Mouse (Mus musculus) layer of hippocampus, adult 2 months (tissue): Measurements from ENCODE around the gene Rnf113a1. TPM values are rescaled to one million over a fixed set of nuclear protein-coding genes. Genes with fewer than 3 reads are reported as not detected.
"Not testable (repeated sequence)": the region's sequence is repeated elsewhere in the genome, so short reads cannot be mapped to it uniquely, and the experiment has no call there.

Experiments
- DNase-seq, 2 experiments: peaks; one replicate each; pipeline ENCODE4 v3.0.0; 2022; ENCODE audit warnings: low spot score in 2 of 2
- H3K27ac ChIP-seq: fragments of 200-600 bp; 2 replicates; pipeline ENCODE4 v1.8.1; 2022
- H3K4me3 ChIP-seq: fragments of 200-600 bp; 2 replicates; pipeline ENCODE4 v1.8.1; 2022; ENCODE audit warnings: mild to moderate bottlenecking
- CTCF ChIP-seq: fragments of 200-600 bp; conservative IDR thresholded peaks from 2 replicates; pipeline ENCODE4 v1.8.1; 2022; ENCODE audit warnings: antibody characterized with exemption, mild to moderate bottlenecking, moderate library complexity
- total RNA-seq, 2 experiments: library from RNA; stranded (reverse); gene quantifications; 2 replicates each; pipeline ENCODE4 v1.2.3; 2021

Gene Rnf113a1
- total RNA-seq, 2 experiments from 2014 or later: 7.9 to 9.4 TPM

- H3K27ac ChIP-seq: no peak within 1 kb of the TSS
- H3K4me3 ChIP-seq: no peak within 1 kb of the TSS
- no peak for TF ChIP-seq CTCF
- no peak for DNase-seq
These were observed 19.9 kb downstream of the Rnf113a1 start, which contains the start of gene Gm9 for GRCm38 (mm10) chrX:37210941-37211340. TSS of gene Gm9 (minus strand) at chrX:37211041.

- DNase-seq, H3K27ac ChIP-seq, H3K4me3 ChIP-seq: not testable (repeated sequence)
These were observed 31.1 kb downstream of the Rnf113a1 start, which contains the start of gene Rhox1 for GRCm38 (mm10) chrX:37222158-37222557. TSS of gene Rhox1 (minus strand) at chrX:37222258.

Other genes with a start within 250 kb of the Rnf113a1 start
- gene Sept6, start 199.5 kb upstream of the Rnf113a1 start, total RNA-seq: 10 to 100 TPM; 50.4 to 51.9 TPM
- not detected for gene Sowahd, start 142.4 kb upstream of the Rnf113a1 start, total RNA-seq
- 100 to 1,000 TPM; 227 to 242 TPM for gene Rpl39, start 105.8 kb upstream of the Rnf113a1 start, total RNA-seq
- 10 to 100 TPM; 18.9 to 20.5 TPM for gene Upf3b, start 80.9 kb upstream of the Rnf113a1 start, total RNA-seq
- 10 to 100 TPM; 13.5 to 15.2 TPM for gene Nkap, start 64.5 kb upstream of the Rnf113a1 start, total RNA-seq
- under 1 TPM in 1 of 2 experiments, not detected in 1; 0.26 TPM for gene Akap14, start 22.4 kb upstream of the Rnf113a1 start, total RNA-seq
- gene Ndufa1, start 82 bp upstream of the Rnf113a1 start, total RNA-seq: 100 to 1,000 TPM; 200 to 205 TPM
- not detected for gene Gm9, start 19.8 kb downstream of the Rnf113a1 start, total RNA-seq
- gene Rhox1, start 31.0 kb downstream of the Rnf113a1 start, total RNA-seq: not detected
- gene Rhox2a, start 53.7 kb downstream of the Rnf113a1 start, total RNA-seq: not detected
- not detected for gene Rhox3a, start 58.7 kb downstream of the Rnf113a1 start, total RNA-seq
- not detected for gene Rhox4a, start 74.1 kb downstream of the Rnf113a1 start, total RNA-seq
- not detected for gene Rhox3a2, start 188.8 kb downstream of the Rnf113a1 start, total RNA-seq
- not detected for gene Rhox4a2, start 199.6 kb downstream of the Rnf113a1 start, total RNA-seq
- not detected for gene Rhox2b, start 220.8 kb downstream of the Rnf113a1 start, total RNA-seq
- not detected for gene Rhox4b, start 241.2 kb downstream of the Rnf113a1 start, total RNA-seq